Mouse (Mus musculus) megakaryocyte-erythroid progenitor cell, adult 5-6 weeks (primary cell): ENCODE results near the gene Hoxd11. TPM values are rescaled to one million over a fixed set of nuclear protein-coding genes. Genes with fewer than 3 reads are reported as not detected.

Source experiments
- ATAC-seq: replicated peaks from 2 replicates; pipeline ENCODE4 v1.8.0; 2016; ENCODE audit warnings: mild to moderate bottlenecking, inconsistent platforms; ENCODE audit not compliant: severe bottlenecking, poor library complexity, low FRiP score, low TSS enrichment
- total RNA-seq, 2 experiments: library from RNA; stranded (forward) in 1 of 2; stranded (reverse) in 1 of 2; fragments of 200-1000, 215-1000 nt in 1 of 2; fragments of >200 nt in 1 of 2; fragmentation: Nextera tagmentation in 1 of 2; gene quantifications; 2 replicates each; pipeline ENCODE4 v1.2.3; 2014 to 2017

Hoxd11 gene
- total RNA-seq, 2 experiments from 2014 or later = not detected

GRCm38 (mm10) chr2:74661685-74662084 lies 17.7 kb upstream of the Hoxd11 start:
- ATAC-seq = 0 out of 2 replicates have a peak, but pooled peaks have one; percentile 40

- ATAC-seq = peak; percentile 68; the same call in 1 of the 2 replicates
Observed at GRCm38 (mm10) chr2:74663291-74663925, 15.9 kb upstream of the Hoxd11 start.

- no peak for ATAC-seq
Observed at GRCm38 (mm10) chr2:74666411-74666810, 12.9 kb upstream of the Hoxd11 start.

- ATAC-seq = no peak
Observed at GRCm38 (mm10) chr2:74667191-74667841, 12.0 kb upstream of the Hoxd11 start.

- ATAC-seq = no peak
Observed at GRCm38 (mm10) chr2:74667842-74668357, 11.5 kb upstream of the Hoxd11 start, which contains the start of gene Hoxd13. Gene Hoxd13, plus strand, starts transcription at chr2:74668310.

GRCm38 (mm10) chr2:74668370-74669229 lies 10.8 kb upstream of the Hoxd11 start:
- ATAC-seq = no peak

GRCm38 (mm10) chr2:74669230-74669578 lies 10.2 kb upstream of the Hoxd11 start:
- ATAC-seq = no peak

- no peak for ATAC-seq
Observed at GRCm38 (mm10) chr2:74669650-74670235, 9.6 kb upstream of the Hoxd11 start.

GRCm38 (mm10) chr2:74670632-74671188 lies 8.6 kb upstream of the Hoxd11 start:
- ATAC-seq = no peak

GRCm38 (mm10) chr2:74671847-74672246 lies 7.5 kb upstream of the Hoxd11 start:
- ATAC-seq = no peak

GRCm38 (mm10) chr2:74672481-74673362 lies 6.6 kb upstream of the Hoxd11 start:
- peak; percentile 69 for ATAC-seq

- ATAC-seq = no peak
Observed at GRCm38 (mm10) chr2:74673835-74674425, 5.4 kb upstream of the Hoxd11 start.

- ATAC-seq = no peak
Observed at GRCm38 (mm10) chr2:74674881-74675665, 4.3 kb upstream of the Hoxd11 start, which contains the start of gene Hoxd12. Gene Hoxd12, plus strand, starts transcription at chr2:74675013.

- no peak for ATAC-seq
Observed at GRCm38 (mm10) chr2:74675666-74676282, 3.6 kb upstream of the Hoxd11 start.

GRCm38 (mm10) chr2:74676376-74677052 lies 2.8 kb upstream of the Hoxd11 start:
- no peak for ATAC-seq

- ATAC-seq = no peak
Observed at GRCm38 (mm10) chr2:74677106-74677505, 2.3 kb upstream of the Hoxd11 start.
